Mouse (Mus musculus) bone marrow macrophage, adult 2 months (primary cell): ENCODE data around the gene Myo1d.

Experiments used
- CTCF ChIP-seq: IDR thresholded peaks from 2 replicates; pipeline ENCODE4 v1.5.1; 2012; ENCODE audit warnings: low read depth, mild to moderate bottlenecking, low read length, moderate library complexity
- POLR2A ChIP-seq: IDR thresholded peaks from 2 replicates; pipeline ENCODE4 v1.6.1; 2012; ENCODE audit warnings: mild to moderate bottlenecking, low read depth, low read length, borderline replicate concordance

GRCm38 (mm10) chr11:80503281-80503680 lies 276.5 kb downstream of the Myo1d start:
- TF ChIP-seq POLR2A = no peak
- no peak for TF ChIP-seq CTCF
